Mouse (Mus musculus) heart, postnatal 0 days (tissue): ENCODE results near the gene Rpl13. TPM values are rescaled to one million over a fixed set of nuclear protein-coding genes. Genes with fewer than 3 reads are reported as not detected.
A peak's percentile ranks its signal among the peaks of the same experiment; 100 is the strongest.

ENCODE experiments used
- ATAC-seq: fragments of 200-750 bp; cut with Nextera tagmentation; 2 replicates; pipeline ENCODE4 v1.8.0; 2017; ENCODE audit warnings: low read depth, moderate number of reproducible peaks, moderate library complexity; ENCODE audit not compliant: insufficient read depth
- DNase-seq: peaks from one replicate; pipeline ENCODE4 v3.0.0-alpha.2; 2016; ENCODE audit warnings: low spot score
- H3K27ac ChIP-seq: fragments of 300-500 bp; sonication (generic); 2 replicates; pipeline ENCODE4 v1.5.1; 2014; ENCODE audit warnings: low read depth, mild to moderate bottlenecking
- H3K27me3 ChIP-seq: fragments of 300-500 bp; sonication (generic); 2 replicates; pipeline ENCODE4 v1.6.1; 2014; ENCODE audit warnings: low read length, mixed read lengths; ENCODE audit not compliant: control insufficient read depth, insufficient read depth
- H3K36me3 ChIP-seq: fragments of 300-500 bp; sonication (generic); replicated peaks from 2 replicates; pipeline ENCODE4 v1.6.1; 2014; ENCODE audit warnings: low read length, mixed read lengths; ENCODE audit not compliant: control insufficient read depth, insufficient read depth
- H3K4me1 ChIP-seq: fragments of 300-500 bp; sonication (generic); 2 replicates; pipeline ENCODE4 v1.6.1; 2014; ENCODE audit warnings: antibody characterized with exemption; ENCODE audit not compliant: control insufficient read depth, insufficient read depth
- H3K4me2 ChIP-seq: fragments of 300-500 bp; sonication (generic); 2 replicates; pipeline ENCODE4 v1.6.1; 2014; ENCODE audit warnings: low read depth, mild to moderate bottlenecking, low read length, moderate library complexity
- H3K4me3 ChIP-seq: fragments of 300-500 bp; sonication (generic); 2 replicates; pipeline ENCODE4 v1.5.1; 2014; ENCODE audit warnings: low read depth, low read length
- H3K9ac ChIP-seq: fragments of 300-500 bp; sonication (generic); replicated peaks from 2 replicates; pipeline ENCODE4 v1.6.1; 2014; ENCODE audit warnings: low read depth, low read length, mixed read lengths
- H3K9me3 ChIP-seq: fragments of 300-500 bp; sonication (generic); replicated peaks from 2 replicates; pipeline ENCODE4 v1.6.1; 2016; ENCODE audit warnings: low read length; ENCODE audit not compliant: control insufficient read depth
- CTCF ChIP-seq: IDR thresholded peaks from 2 replicates; pipeline ENCODE4 v1.5.1; 2016; ENCODE audit warnings: antibody characterized with exemption, control low read depth, low read depth
- EP300 ChIP-seq: IDR thresholded peaks from 2 replicates; pipeline ENCODE4 v1.6.1; 2016; ENCODE audit warnings: antibody characterized with exemption, low read depth
- WGBS: fragments of 180-500 bp; shearing (Covaris S2); extraction: QIAGEN DNeasy Blood & Tissue Kit; methylation state at CpG from one replicate; pipeline ENCODE4 v1.1.7; 2014; 5-methylcytosine and 5-hydroxymethylcytosine counted together
- polyA plus RNA-seq: library from polyadenylated mRNA; unstranded; fragments of >200 nt; fragmentation: Nextera tagmentation; extraction: Ambion mirVana; gene quantifications from 2 replicates; pipeline ENCODE4 v1.2.1, GENCODE M21; 2015
- total RNA-seq: library from RNA; depleted of rRNA; stranded (reverse); fragments of >200 nt; gene quantifications from 2 replicates; pipeline ENCODE4 v1.2.3, GENCODE M21; 2014; ENCODE audit warnings: low replicate concordance

Gene Rpl13
- total and polyA plus RNA-seq, 2 experiments from 2014 or later = 813 to 2,720 TPM

- H3K4me2 ChIP-seq = peak overlapping the region; percentile 80
- H3K36me3 ChIP-seq = no peaks in the 10 kb centered on the region
- H3K27ac ChIP-seq = no peak overlapping the region
- peaks cover 48% of the 10 kb centered on the region for H3K27me3 ChIP-seq
- ATAC-seq (no peak), DNase-seq (no peak)
- WGBS = 2% methylated on average over 17 of the region's 17 CpGs
- H3K9me3 ChIP-seq = no peaks in the 10 kb centered on the region
- H3K4me3 ChIP-seq = peak overlapping the region; percentile 51
- TF ChIP-seq CTCF (no peak), EP300 (no peak)
- H3K4me1 ChIP-seq = peaks cover 13% of the 10 kb centered on the region
- H3K9ac ChIP-seq = no peak overlapping the region
Measured at GRCm38 (mm10) chr8:123117744-123118143, 15.6 kb downstream of the Rpl13 start.

DNA sequence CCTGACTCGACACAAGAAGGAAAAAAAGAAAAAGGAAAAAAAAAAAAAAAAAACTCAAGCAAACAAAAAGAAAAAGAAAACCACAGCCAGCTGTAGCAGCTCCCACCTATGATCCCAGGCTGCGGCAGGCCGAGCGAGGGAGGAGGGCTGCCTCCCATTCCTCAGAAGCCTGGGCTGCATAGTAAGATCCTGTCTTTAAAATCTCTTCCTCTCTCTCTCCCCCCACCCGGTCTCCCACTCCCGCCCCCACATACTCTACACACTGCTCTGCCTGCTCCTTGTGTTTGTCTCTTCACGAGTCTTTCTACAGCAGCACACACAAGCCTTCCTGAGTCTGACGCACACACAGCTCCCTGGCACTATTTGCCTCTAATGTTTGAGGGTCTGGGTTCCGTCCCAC is 19.9 kb downstream of the Rpl13 start:
- Histone ChIP-seq H3K4me1 (peaks cover 12% of the 10 kb centered on the region), H3K9ac (no peak overlapping the region), H3K4me3 (no peak overlapping the region), H3K27me3 (peaks cover 44% of the 10 kb centered on the region), H3K9me3 (no peaks in the 10 kb centered on the region), H3K4me2 (no peak overlapping the region), H3K27ac (no peak overlapping the region), H3K36me3 (no peaks in the 10 kb centered on the region)
- no peak for ATAC-seq
- WGBS = 55% methylated on average over 9 of the region's 9 CpGs
- DNase-seq = no peak
- TF ChIP-seq CTCF (no peak), EP300 (no peak)

- H3K27ac ChIP-seq = no peak overlapping the region
- no peak overlapping the region for H3K4me3 ChIP-seq
- H3K9ac ChIP-seq = no peak overlapping the region
- 63% methylated on average over 5 of the region's 5 CpGs for WGBS
- H3K4me1 ChIP-seq = peaks cover 5% of the 10 kb centered on the region
- ATAC-seq = no peak
- H3K4me2 ChIP-seq = no peak overlapping the region
- no peaks in the 10 kb centered on the region for H3K9me3 ChIP-seq
- no peak for DNase-seq
- no peaks in the 10 kb centered on the region for H3K36me3 ChIP-seq
- no peak for TF ChIP-seq EP300
- peaks cover 41% of the 10 kb centered on the region for H3K27me3 ChIP-seq
Measured at GRCm38 (mm10) chr8:123122670-123123069, 20.5 kb downstream of the Rpl13 start.

GRCm38 (mm10) chr8:123126193-123126816 is 24.2 kb downstream of the Rpl13 start:
- Histone ChIP-seq H3K27ac (no peak overlapping the region), H3K9ac (no peak overlapping the region), H3K36me3 (no peaks in the 10 kb centered on the region), H3K27me3 (peaks cover 28% of the 10 kb centered on the region), H3K4me3 (no peak overlapping the region), H3K4me2 (no peak overlapping the region), H3K9me3 (no peaks in the 10 kb centered on the region), H3K4me1 (no peaks in the 10 kb centered on the region)
- peak; percentile 39; the same call in 1 of the 2 replicates for ATAC-seq
- 14% methylated on average over 19 of the region's 19 CpGs for WGBS
- no peak for TF ChIP-seq CTCF
- TF ChIP-seq EP300 = no peak
- DNase-seq = no peak

DNA sequence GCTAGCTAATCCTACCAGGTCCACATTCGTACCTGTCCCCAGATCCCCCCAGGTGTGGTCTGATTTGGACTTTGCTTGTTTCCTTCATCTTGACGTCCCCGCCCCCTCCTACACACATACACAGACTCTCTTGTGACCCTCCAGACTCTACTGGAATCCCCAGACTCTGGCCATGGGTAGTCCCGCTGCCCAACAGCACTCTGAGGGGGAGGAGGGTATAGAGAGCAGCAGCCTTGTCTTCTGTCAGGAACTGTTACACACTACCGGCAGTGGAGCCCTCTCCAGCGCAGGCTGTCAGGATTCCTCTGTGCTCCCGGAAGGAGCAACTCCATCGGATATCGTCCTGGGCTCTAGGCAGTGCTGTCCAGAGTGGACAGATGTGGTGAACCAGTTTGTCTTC is 28.9 kb downstream of the Rpl13 start:
- peaks cover 19% of the 10 kb centered on the region for H3K27me3 ChIP-seq
- TF ChIP-seq EP300 (no peak), CTCF (no peak)
- WGBS = 38% methylated on average over 9 of the region's 9 CpGs
- H3K4me1 ChIP-seq = no peaks in the 10 kb centered on the region
- ATAC-seq (no peak), DNase-seq (no peak)
- H3K4me2 ChIP-seq = peak overlapping the region; percentile 2; the same call in 1 of the 2 replicates
- H3K4me3 ChIP-seq = no peak overlapping the region
- H3K36me3 ChIP-seq = no peaks in the 10 kb centered on the region
- H3K9me3 ChIP-seq = no peaks in the 10 kb centered on the region
- no peak overlapping the region for H3K9ac ChIP-seq
- peak overlapping the region; percentile 51 for H3K27ac ChIP-seq

DNA sequence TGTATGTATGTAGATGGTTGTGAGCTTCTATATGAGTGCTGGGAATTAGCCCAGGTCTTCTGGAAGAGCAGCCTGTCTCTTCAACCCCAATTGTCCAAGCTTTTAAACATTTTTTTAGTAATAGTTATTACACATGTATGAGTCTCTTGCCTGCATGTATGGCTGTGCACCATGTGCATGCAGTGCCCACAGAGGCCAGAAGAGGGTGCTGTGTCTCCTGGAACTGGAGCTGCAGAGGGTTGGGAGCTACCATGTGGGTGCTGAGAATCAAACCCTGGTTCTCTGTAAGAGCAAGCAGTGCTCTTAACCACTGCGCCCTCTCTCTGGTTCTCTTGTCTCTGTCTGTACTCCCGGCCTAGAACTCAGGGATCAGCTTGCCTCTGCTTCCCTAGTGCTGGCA is 30.8 kb downstream of the Rpl13 start:
- Histone ChIP-seq H3K4me2 (no peak overlapping the region), H3K9me3 (no peaks in the 10 kb centered on the region)

More for the DNA sequence above, 30.8 kb downstream of the Rpl13 start:
- Histone ChIP-seq H3K27ac (no peak overlapping the region), H3K36me3 (no peaks in the 10 kb centered on the region), H3K27me3 (peaks cover 6% of the 10 kb centered on the region; the same call in 1 of the 2 replicates), H3K4me3 (no peak overlapping the region), H3K9ac (no peak overlapping the region), H3K4me1 (peaks cover 5% of the 10 kb centered on the region)
- TF ChIP-seq EP300 (no peak), CTCF (no peak)
- ATAC-seq = no peak
- DNase-seq = no peak
- WGBS = 96% methylated on average over 2 of the region's 2 CpGs
